Mouse (Mus musculus) frontal cortex, adult 2 months (tissue): ENCODE data around the gene Slc7a6os. TPM values are rescaled to one million over a fixed set of nuclear protein-coding genes. Genes with fewer than 3 reads are reported as not detected.
A peak's percentile ranks its signal among the peaks of the same experiment; 100 is the strongest.

Experiments used
- DNase-seq, 2 experiments: peaks; one replicate each; pipeline ENCODE4 v3.0.0; 2022; ENCODE audit warnings: low spot score in 1 of 2; ENCODE audit errors: extremely low spot score in 1 of 2
- polyA plus RNA-seq: library from polyadenylated mRNA; depleted of rRNA; stranded (reverse); fragments of >200 nt; gene quantifications from 2 replicates; pipeline ENCODE4 v1.2.3, GENCODE M21; 2012; rRNA removed

The Slc7a6os gene
- polyA plus RNA-seq, 1 experiment = 29.1 TPM

DNA sequence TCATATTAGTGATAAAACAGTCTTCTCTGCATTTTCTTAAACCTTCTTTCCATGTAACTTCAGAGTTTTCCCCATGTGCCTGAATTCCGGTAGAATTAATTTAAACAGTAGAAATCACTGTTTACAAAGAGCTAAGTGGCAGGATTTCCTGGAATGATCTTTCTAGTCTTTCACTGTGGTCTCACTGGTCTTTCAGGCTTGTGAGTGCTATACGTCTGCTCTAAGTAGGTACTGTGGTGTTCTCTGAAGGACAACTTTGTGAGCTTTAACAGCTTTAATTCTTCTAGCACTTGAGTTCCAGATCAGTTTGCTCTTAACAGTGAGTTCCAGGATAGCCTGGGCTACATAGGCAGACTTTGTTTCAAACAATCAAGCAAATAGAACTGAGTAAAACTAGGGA, 32.3 kb downstream of the Slc7a6os start:
- no peak for DNase-seq

DNA sequence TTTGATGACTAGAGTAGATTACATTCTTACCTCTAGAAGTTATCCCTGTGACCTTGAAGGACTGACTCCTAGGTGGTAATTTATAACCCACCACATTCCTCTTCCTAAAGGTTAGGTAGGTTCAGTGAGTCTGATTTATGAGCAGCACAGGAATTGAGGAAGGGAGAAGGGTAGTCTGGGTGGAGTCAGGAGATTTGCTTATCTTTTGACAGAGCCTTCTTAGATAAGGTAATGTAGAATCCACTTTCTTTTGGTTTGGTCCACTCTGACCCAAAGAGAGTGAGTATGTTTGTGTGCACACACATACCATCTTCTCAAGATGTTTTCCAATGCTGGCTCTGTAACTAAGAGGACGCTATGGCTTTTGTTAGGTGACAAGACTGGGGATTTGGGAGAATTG, 33.1 kb downstream of the Slc7a6os start:
- DNase-seq = no peak

DNA sequence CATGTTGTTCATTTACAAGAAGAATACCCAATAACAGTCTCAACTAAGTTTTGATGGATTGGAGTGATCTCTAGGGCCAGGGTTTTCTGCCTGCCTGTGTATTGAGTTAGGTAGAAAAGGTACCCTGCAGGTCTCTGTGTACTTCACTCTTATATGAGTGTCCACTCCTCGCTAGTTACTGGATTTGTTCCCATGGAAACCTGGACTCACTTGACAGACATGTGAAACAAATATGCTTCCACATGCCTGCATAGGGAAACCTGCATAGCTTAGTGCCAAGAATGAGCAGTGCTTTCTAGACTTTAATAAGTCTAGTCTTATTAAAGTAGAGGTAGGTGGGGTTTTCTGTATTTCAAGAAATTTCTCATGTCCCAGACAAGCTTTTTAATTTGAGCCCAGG, 33.8 kb downstream of the Slc7a6os start:
- DNase-seq = no peak

- no peak for DNase-seq
These were observed 37.2 kb downstream of the Slc7a6os start for GRCm38 (mm10) chr8:106173566-106173965.

GRCm38 (mm10) chr8:106169934-106170480, 40.7 kb downstream of the Slc7a6os start:
- DNase-seq = no peak

DNA sequence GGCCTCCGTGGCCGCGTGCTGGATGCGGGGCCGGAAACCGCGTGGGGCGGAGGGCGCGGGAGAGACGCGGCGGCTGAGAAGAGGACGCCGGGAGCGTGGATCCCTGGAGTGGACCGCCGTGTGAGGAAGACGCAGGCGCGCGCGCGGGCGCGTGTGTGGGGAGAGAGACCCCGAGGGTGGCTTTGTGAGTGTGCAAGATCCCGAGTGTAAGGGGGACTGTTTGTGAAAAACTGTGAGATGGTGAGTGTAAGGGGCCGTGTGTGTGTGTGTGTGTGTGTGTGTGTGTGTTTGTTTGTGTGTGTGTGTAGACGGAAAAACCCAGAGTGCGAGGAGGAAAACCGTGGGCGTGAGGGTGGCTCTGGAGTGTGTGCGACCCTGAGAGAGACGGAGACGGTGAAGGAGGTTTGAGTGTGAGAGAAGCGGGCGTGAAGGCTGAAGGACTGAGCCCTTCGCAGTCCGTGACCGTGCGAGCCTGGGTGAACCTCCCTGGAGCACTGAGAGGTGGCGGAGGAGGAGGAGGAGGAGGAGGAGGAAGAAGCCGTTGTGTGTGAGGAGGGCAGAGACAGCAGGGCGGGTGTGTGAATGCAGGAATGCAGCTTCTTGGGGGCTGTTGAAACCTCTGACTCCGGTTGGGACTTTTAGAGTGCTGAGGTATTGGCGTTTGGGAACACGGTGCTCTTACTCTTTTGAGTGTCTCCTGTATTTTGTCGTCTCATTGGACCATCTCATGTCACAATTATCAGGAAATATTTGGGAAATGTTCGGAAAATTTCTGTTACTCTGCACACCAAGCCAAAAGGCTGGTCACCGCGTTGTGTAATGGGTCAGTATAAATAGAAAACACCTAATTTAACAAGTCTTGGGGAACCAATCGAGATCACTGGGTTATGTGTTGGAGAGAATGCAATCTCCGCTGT, 41.5 kb downstream of the Slc7a6os start:
- peak in 1 of 2 experiments; percentile 40 for DNase-seq

DNA sequence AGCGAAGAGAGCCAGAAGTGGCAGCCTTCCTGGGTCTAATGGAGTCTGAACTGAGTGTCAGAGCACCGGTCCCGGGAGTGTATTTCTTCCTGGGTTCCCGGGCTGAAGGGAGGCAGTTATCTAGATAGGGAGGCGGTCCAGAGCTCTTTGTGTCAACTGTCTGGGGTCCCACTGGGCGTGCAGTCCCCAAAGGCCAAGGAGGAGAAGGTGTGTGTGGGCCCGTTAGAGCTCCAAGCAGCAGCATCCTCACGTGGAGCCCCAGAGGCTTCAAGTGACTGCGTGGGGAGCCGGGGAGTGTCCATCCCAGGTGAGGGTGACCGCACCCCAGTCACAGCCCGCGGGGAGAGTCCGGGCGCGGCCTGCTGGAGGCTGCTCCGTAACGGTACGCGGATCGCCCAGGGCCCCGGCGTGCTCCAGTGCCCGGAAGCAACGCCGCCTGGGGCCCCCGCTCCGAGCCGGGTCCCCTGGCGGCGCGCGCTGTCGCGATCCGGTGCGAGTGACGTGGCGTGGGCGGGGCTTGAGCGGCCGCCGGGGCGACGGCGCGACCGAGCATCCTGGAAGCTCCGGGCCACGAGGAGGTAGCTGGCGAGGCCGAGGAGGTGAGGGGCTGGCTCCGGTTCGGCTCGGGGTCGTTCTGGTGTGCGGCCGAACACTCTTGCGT, 42.2 kb downstream of the Slc7a6os start, which contains the start of gene Slc7a6:
TSS of gene Slc7a6 (plus strand) at position 502 of the 661 bp plus-strand sequence.
- peak; percentile 55 to 90 for DNase-seq

GRCm38 (mm10) chr8:106165460-106165859, 45.3 kb downstream of the Slc7a6os start:
- DNase-seq = peak; percentile 50 to 87

GRCm38 (mm10) chr8:106163251-106163650, 47.5 kb downstream of the Slc7a6os start:
- no peak for DNase-seq

DNA sequence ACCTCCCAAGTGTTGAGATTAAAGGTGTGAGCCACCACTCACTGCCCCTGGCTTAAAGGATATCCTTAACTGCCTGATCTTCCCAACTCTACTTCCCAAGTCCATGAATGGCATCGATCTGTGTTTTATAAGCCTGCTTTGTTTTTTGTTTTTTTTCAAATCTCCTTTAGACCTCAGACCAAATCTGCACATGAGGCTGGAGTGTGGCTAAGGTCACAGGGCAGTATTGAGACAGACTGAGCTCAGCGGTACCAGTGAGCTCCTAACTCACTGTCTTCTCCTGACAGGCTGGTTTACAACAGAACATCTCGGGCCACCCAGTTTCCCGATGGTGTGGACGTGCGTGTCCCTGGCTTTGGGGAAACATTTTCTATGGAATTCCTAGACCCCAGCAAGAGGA, 50.9 kb downstream of the Slc7a6os start:
- DNase-seq = no peak

GRCm38 (mm10) chr8:106158381-106158780, 52.4 kb downstream of the Slc7a6os start:
- no peak for DNase-seq

DNA sequence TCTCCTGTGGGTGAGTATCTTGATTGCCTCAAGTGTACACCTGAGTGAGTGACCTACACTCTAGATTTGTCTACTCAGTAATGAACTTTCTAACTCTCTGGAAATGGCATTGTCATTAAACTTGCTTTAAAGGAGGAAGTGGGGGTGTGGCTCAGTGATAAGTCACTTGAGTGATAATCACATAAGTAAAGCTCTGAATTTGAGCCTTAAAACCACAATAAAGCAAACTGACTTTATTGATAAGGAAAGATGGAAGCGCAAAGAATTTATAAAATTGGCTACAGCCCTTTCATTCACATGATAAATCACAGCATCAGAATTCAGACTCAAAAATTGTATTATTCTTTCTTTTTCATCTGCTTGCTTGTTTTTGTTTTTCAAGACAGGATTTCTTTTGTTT, 53.3 kb downstream of the Slc7a6os start:
- DNase-seq = no peak

- no peak for DNase-seq
These were observed 57.9 kb downstream of the Slc7a6os start for GRCm38 (mm10) chr8:106152876-106153275.

DNA sequence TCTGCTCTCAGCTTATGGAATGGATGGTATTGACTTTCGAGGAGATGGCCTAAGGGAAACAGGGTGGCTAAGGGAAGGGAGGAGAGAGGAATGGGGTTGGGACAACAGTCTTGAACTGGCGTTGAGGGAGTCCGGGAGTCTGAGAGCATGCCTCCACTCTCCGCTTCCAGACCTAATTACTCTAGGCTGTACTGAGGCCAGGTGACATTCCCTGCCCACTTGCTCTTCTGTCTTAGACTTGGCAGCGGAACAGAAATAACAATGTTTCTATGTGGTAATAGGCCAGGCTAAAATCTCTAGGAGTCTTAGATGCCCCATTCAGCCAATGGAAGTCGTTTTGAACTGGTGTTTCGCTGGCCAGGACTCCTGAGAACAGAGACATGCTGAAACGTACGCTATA, 59.7 kb downstream of the Slc7a6os start:
- DNase-seq = no peak

Other genes starting within 250 kb of the Slc7a6os start
- gene Slc12a4, start 244.8 kb downstream of the Slc7a6os start, polyA plus RNA-seq = 24.9 and 28.3 TPM in 2 replicates
- not detected in 2 replicates for gene Dpep3, start 231.5 kb downstream of the Slc7a6os start, polyA plus RNA-seq
- gene Dus2, start 219.6 kb downstream of the Slc7a6os start, polyA plus RNA-seq = 27.1 and 28.5 TPM in 2 replicates
- not detected in 2 replicates for gene Dpep2nb, start 205.0 kb downstream of the Slc7a6os start, polyA plus RNA-seq
- gene Ddx28, start 199.1 kb downstream of the Slc7a6os start, polyA plus RNA-seq = 9.6 and 11.4 TPM in 2 replicates
- gene Nfatc3, start 152.1 kb downstream of the Slc7a6os start, polyA plus RNA-seq = 7.7 TPM in 2 replicates
- gene Esrp2, start 74.0 kb downstream of the Slc7a6os start, polyA plus RNA-seq = 0.21 and 0.24 TPM in 2 replicates
- gene Pla2g15, start 60.5 kb downstream of the Slc7a6os start, polyA plus RNA-seq = 17.6 and 17.7 TPM in 2 replicates
- 30.3 and 31.7 TPM in 2 replicates for gene Slc7a6, start 42.1 kb downstream of the Slc7a6os start, polyA plus RNA-seq
- 28.3 and 33.4 TPM in 2 replicates for gene Prmt7, start within 50 bp of the Slc7a6os start, polyA plus RNA-seq
- 20.7 and 20.9 TPM in 2 replicates for gene Smpd3, start 127.1 kb upstream of the Slc7a6os start, polyA plus RNA-seq
- 13.0 and 14.0 TPM in 2 replicates for gene Zfp90, start 204.4 kb upstream of the Slc7a6os start, polyA plus RNA-seq